Mouse (Mus musculus) kidney, postnatal 10 days (tissue): ENCODE measurements around the gene Txn2.
A peak's percentile ranks its signal among the peaks of the same experiment; 100 is the strongest.

ENCODE experiments used
- DNase-seq: peaks from one replicate; pipeline ENCODE4 v3.0.0; 2021; ENCODE audit warnings: mixed read lengths

Gene Txn2

DNA sequence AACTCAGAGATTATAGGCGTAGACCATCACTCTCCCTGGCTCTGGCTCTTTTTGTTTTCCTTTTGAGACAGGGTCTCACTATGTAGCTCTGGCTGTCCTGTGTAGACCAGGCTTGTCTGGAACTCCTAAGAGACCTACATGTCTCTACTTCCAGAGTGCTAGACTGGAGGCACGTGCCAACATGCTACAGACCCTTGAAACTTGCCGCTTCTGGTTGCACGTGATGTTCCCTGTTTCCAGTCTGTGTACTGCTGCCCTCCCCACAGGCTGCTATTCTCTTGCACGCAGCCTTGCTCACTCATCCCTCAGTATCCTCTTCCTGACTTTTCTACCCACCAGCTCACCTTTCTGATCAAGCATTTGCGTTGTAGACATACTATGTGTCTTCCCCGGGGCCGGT lies 22.7 kb downstream of the Txn2 start:
- DNase-seq = no peak

DNA sequence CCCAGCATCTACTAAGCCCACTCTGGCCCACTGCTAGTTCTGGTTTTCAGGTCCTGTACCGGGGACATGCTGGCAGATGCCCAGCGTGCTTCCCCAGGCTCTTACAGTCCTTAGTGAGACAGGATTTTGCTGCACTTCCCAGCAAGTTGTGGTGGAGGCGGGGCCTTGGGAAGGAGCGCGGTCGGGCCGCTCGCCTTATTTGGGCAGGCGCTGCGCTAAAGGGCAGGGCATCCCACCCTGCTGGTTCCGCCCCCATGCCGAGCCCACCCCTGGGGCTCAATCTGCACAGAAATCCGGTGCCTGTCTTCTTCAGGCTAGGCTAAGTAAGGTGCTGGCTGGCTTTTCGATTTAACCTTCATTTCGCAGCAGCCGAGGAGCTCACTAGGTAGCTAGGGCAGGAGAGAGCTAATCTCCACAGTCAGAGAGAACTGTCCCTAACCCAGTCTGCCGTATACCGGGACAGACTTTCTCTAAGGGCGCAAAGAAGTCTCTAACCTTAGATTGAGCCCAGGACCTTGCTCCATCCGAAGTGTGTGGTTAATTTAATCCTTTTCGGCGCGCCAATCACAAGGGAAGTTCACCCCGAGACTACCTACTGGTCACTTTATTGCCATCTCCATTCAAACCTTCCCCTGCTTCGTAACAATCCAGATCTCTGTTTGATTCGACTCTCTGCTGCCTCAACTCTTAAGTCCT lies 23.4 kb downstream of the Txn2 start:
- peak; percentile 92 for DNase-seq

DNA sequence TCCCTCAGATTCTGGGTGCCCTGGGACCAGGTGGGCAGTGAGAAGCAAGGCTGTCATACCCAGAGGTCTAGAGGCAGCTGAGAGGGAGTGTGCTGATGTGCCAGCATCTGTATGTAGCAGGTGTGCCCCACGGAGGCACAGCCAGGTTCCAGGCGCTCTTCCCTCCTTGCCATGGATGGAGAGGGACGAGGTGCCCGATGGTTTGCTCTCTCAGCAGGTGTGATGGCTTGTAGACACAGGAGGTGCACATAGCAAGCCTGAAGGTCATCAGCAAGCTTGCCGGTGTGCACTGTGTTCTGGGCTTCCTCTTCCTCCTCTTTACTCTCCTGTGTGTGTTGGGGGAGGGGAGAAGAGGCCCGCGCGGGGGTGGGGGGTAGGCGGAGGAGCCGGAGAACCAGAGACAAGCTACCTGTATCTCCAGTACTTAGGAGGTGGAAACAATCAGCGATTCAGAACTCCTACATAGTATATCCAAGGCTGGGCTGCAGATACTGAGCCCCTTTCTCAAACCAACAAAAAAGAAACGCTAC lies 24.4 kb downstream of the Txn2 start:
- DNase-seq = no peak

DNA sequence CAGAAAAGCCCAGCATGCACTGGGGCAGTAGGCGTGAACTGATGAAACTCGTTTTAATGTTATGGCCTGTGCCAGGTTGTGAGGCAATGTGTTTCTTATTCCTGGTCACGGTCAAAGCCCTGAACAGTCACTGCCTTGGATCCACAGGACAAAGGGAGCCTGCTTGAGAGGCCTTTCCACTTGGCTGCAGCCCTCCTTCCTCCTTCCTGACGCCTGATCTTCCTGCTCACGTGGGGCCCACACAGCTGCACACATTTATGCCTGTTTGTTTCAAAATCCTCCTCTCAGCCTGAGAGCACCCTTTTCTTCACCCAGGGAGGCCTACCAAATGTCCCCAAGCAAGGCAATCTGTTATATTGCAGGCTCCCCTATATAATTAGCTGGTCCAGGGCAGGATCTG lies 25.6 kb downstream of the Txn2 start:
- DNase-seq = peak; percentile 55

DNA sequence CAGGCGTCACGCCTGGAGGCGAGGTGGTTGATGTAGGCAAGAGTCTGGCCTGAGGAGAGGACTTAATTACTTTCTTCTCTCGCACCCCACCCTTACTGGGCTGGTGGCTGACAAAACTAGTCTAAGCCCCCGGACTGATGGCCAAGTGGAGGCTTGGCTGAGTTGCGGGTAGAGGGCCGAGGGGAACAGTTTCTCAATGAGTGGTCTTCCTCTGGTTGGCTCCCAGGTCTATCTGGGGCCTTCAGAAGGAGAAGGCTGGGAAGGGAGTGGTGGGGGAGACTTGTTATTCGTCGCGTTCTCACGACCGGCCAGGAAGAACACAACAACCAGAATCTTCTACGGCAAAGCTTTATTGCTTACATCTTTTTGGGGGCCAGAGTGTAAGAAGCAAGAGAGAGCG lies 33.9 kb downstream of the Txn2 start:
- DNase-seq = no peak

DNA sequence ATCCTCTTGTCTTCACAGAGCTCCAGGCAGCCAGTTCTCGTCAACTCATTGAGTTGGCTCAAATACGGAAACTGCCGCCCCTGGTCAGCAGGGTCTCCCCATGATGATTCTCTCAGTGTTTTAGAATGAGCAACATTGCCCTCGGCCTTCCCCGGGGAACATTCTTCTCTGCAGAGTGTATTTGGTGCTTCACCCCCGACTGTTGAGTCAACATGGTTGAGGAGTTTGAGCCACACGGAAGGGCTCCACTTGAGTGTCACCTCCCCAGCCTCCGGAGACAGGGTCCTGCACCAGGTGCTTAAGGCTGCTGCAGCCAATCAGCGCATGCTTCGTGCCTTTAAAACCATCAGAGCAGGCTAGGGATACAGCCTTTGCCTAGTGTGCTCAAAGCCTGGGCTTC lies 35.5 kb downstream of the Txn2 start:
- DNase-seq = no peak

DNA sequence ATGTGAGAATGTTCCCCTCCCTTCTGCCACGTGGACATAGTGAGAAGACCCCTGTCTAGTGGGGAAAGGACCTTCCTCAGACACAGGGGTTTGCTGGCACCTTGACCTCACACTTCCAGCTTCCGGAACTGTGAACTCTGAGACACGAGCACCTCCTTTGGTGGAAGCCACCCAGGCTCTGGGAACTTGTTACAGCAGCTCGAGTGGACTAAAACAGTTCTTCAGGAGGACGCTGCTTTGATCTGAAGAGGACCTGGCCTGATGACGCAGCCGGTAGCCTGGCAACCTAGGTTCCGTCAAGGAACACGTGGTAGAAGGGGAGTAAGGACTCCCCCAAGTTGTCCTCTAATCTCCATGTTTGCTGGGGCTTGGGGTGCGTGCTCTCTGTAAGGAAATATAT lies 36.4 kb downstream of the Txn2 start:
- DNase-seq = no peak

DNA sequence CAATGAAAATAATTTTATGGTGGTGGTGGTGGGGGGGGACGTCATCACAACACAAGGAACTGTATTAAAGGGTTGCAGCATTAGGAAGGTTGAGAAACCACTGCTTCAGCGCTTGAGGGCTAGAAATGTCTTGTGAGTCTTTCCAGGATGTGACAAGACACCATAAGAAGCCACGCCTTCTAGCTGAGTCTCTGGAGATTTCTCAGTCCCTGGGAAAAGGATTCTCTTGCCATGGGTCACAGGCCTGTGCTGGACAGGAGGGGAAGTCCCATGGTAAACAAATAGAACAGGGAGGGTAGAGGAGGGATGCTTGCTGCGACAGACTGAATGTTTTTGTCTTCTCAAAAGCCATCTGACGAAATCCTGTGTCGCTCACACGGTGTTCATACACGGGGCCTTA lies 37.0 kb downstream of the Txn2 start:
- peak; percentile 73 for DNase-seq

DNA sequence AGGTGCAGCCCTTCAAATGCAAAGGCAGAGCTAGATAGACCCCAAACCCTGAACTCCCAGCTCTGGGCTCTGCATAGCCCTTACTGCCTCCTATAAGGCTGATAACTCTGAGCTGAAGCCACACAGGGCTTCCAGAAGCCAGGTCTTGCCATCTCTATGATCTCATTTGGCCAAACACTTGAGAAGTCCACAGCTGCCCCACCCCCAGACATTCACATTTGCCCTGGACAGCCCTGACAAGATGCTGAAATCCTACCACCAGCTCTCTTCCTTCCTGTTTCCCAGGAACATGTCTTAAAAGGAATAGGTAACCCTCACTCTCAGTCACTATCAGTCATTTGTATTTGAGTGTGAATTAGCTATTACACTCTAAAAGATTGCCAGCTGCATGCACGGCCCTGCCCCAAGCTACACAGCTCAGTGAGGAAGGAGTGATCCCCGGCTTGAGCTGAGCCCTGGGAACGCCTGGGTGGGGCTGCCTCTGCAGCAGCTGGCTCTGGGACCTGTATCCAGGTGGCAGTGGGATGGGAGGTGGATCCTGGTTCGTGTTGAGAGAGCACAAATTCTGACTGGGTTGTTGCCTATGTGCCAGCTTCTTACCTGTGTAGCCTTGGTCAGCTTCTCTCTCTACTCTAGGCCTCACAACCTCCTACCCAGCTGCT lies 38.9 kb downstream of the Txn2 start:
- DNase-seq = no peak

DNA sequence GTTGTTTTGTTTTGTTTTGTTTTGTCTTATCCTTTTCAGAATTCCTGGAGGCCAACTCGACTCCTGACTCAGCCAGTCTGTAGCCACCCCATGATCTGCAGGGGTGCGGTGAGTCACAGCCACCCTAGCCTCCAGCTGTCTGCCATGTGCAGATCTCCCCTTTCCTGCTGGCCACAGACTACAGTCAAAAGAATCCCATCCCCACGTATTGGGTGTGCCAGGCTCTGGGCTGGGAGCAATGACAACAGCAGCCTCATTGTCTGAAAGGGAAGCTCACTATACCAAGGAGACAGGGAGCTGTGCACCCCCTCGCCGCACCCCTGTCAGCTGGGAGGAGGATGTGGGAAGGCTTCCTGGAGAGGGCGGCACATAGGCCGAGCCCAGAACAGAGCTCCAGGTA lies 40.5 kb downstream of the Txn2 start:
- DNase-seq = no peak

DNA sequence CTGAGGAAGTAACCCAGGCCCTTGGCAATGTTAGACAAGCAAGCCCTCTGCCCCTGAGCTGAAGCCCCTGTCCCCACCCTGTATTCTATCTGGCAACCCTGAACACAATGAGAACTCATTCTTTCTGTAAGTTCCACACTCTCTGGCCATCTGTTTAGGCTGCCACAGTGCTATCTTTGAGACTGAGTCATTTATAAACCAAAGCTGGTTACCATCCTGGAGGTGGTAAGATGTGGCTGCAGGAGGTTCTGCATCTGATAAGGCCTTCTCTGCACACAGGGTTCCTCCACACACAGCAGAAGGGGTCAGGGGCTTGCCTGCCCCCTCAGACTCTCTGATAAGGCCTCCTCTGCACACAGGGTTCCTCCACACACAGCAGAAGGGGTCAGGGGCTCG lies 41.7 kb downstream of the Txn2 start:
- no peak for DNase-seq

DNA sequence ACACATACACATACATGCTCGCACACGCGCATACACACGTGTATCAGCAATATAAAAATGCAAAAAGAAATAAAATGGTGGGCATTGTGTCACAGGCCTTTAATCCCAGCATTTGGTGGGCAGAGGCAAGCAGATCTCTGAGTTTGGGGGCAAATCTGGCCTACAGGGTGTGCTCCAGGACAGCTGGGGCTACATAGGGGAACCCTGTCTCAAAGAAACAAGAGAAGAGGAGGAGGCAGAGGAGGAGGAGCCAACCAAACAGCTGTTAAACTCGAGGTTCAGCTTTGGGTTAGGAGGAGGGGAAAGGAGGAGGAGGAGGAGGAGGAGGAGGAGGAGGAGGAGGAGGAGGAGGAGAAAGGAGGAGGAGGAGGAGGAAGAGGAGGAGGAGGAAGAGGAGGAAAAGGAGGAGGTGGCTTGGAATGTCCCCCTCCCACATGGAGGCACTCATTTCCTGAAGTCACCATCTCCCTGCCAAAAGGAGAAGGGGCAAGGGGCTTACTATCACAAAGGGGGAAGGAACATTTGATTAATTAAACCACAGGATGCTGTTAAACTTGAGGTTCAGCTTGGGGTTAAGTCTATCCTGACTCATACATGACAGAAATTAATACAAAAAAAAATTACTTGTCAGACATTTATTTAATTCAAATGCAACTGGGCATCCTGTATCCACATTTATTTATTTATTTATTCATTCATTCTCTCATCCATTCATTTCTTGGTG lies 42.3 kb downstream of the Txn2 start:
- DNase-seq = no peak

DNA sequence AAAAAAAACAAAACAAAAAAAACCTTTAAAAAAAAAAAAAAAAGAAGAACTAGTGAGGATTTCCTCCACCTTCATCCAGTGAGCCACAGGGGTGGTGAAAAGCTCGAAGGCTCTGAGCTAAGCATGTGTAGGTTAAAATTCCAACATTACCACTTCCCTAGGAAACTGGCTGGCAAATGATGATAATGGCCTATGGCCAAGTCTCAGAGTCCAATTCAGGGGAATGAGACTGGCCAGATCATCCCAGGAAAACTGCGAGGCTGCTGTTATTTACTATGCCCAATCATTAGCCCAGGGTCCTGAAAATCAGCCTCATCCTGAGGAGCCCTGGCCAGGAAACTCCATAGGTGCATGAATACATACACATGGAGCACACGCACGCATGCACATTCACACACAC lies 42.9 kb downstream of the Txn2 start:
- DNase-seq = peak; percentile 56

DNA sequence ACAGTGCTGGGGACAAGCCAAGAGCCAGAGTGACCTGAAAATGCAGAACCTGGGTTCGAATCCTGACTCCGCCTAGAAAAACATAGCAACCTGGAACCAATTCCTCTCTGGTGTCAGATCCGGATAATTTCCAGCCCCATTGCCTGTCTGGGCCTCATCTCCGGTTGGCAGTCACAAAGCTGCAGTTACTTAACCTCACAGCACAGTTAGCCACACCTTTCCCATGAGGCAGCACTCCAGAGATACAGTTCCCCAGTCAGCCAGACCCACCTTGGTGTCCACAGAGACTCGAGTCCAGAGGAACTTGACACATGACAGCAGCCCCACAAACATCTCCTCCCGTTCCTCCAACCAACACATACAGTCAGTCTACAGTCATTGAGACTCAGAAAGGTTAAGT lies 43.6 kb downstream of the Txn2 start:
- DNase-seq = peak; percentile 11

DNA sequence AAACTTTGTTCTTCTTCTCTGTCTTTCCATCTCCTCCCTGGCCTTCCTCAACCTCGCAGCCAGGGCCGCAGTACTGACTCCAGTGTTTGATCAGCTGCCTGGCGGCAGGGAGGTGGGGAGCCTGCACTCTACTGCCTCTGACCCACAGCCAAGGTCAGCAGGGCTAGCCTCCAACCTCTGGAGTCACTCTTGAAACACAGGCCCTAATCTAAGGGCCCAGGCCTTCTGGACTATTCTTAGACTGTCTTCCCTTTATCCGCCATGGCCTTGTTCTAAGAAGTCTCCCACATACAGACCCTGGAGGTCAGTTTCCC lies 45.2 kb downstream of the Txn2 start:
- peak; percentile 17 for DNase-seq

DNA sequence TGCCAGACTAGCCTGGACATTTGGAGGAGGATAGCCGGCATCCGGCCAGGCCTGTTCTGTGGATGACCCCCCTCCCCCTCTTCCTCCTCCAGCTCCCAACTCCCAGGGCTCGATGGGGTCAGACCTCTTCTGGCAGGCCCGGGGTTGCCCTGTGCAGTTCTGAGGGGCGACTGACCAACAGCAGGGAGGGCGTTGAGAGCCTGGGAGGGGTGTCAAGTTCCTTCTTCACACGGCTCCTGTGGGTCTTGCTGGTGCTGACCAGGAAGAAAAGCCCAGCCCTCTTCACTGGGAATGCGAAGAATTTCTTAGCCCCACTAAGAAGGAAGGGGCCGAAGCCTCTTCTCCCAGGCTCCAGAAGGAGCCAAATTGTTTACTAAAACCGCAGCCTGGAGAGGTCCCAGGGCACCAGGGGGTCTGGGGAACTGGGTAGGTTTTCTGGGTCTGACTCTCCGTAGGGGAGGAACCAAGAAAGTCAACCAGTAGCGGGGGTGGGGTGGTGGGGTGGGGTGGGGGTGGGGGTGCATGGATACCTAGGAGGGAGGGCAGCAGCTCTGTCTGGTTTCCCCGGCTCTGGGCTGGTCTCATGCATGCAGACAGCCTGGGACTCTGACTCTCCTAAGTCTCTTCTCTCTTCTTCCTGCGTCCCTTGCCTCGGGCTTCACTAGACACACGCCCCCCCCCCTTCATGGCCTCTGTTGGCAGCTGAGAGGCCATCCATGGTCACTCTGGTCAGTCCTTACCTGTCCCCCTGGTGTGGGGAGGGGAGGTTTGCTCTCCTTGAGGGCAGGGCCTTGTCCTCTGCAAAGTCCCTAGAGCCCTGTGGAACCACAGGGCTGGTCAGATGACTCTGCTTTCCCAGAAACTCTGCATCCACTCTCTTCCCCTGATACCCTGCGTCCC lies 45.8 kb downstream of the Txn2 start:
- DNase-seq = peak; percentile 86

DNA sequence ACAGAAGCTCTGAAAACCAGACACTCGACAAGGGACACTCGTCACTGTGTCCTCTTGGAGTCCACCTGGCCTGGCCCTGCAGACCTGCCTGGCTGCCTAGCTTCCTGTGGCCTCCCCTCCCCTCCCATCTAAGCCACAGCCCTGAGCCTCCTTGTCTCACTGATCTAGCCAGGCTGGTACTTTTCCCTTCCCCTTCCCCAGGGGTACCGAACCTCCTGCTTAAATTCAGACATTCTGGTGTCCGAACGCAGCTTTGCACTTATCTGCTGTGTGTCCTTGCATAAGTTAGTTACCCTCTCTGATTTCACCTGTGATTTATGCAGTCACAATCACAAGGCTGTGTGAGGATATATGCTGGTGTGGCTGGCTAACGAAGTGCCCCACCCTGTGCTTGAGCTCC lies 46.5 kb downstream of the Txn2 start:
- DNase-seq = no peak

DNA sequence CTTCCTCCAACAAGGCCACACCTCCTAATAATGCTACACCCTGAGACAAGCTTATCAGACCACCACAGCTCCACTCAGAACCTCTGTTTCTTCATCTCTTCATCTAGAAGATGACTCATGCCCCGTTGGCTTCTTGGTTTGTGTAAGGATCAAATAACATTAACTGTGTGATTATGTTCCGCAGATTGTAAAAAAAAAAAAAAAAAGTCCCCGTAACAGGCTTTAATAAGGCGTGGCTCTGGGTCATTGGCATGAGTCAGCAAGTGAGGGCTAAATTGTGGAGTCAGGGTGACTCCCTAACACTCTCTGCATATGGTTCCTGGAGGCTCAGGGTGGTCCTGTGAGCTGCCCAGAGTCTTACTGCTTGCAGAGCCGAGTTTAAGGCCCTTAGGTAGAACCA lies 47.1 kb downstream of the Txn2 start:
- no peak for DNase-seq

DNA sequence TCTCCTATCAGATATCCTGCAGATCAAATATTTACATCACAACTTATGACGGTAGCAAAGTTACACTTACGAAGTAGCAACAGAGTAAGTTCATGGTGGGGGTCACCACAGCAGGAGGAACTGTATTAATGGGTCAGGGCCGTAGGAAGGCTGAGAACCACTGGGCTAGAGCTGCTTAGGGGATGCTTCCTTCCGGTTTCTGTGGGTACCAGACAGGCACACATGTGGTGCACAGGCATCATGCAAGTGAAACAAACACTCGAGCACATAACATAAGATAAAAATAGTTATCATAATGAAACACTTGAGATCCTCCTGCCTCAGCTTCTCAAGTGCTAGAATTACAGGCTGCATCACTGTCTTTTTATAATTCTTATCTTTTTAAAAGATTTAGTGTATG lies 48.1 kb downstream of the Txn2 start:
- DNase-seq = no peak

DNA sequence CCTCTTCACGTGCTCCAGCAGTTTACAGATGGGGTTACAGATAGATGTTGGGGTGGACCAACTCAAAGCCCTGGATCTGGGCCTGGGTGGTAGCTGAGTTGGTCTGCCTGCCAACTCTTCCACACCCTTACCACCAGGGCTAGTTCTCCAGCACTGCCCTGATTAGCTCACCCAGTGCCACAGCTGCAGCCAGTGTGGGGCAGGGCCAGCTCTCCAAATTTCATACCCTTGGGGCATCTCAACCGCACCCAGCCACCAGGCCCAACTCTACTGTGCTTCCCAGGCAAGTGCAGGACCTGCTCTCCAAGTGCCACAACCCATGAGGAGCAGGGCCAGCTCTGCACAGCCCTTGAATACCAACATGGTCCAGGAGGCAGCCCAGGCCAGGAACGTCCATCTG lies 49.0 kb downstream of the Txn2 start:
- no peak for DNase-seq

DNA sequence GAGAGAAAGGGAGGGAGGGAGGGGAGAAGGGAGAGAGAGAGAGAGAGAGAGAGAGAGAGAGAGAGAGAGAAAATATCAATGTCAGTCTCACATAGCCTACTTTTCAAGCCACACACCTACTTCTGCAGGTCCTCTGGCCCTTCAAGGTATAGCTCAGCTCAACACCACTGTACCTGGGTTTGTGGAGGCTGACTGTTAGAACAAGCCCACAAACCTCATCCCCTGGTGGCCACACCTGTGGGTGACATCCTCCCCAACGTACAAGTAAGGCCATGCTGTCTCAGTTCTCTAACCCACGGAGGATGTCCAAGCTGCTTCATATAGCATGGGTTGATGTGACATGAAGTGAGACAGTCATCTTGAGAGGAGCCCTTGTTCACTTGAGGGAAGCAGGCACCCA lies 51.6 kb downstream of the Txn2 start:
- DNase-seq = no peak

DNA sequence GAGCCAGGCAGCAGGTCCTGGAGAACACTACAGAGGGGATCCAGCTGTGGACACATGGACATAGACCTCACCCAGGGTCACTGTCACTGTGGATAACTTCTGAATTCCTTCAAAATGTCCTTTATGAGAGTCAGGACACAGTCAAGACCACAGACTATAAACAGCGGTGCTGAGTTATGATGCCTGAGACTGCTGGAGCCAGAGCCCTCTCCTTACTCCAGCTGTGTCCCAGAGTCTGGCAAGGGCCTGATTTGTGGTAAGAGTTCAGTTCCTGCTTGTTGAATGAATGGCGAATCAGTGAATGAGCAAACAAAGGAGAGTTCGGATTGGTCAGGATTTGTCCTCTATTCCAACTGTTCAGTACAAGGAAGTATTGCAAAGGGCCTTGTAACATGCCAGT lies 52.1 kb downstream of the Txn2 start:
- DNase-seq = peak; percentile 69

DNA sequence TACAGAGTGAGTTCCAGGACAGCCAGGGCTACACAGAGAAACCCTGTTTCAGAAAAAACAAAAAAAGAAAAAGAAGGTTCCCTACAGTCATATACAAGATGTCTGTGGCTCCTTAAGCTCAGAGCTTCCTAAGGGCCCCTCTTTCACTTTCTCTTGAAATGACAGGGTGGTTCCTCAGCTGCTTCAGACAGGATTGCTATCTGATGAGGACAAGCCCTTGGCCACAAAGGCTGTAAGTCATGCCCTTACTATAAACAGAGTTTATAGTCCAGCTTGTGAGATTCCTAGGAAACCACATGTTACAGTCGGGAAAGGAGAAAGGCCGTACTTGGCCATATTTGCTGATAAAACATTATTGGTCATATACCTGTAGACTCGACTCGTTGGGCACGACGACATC lies 52.9 kb downstream of the Txn2 start:
- DNase-seq = no peak
